Mouse (Mus musculus): ENCODE data around the gene Sema7a. TPM values are rescaled to one million over a fixed set of nuclear protein-coding genes. Genes with fewer than 3 reads are reported as not detected.

The Sema7a gene
- total RNA-seq, 1 experiment, result 7.5 TPM

GRCm38 (mm10) chr9:57958615-57959014, 18.7 kb downstream of the Sema7a start:
- Histone ChIP-seq H3K4me3 (ENCODE audit: insufficient read depth in 1 of 2, low read depth in 1 of 2, low read length in 2 of 2, poor library complexity in 1 of 2, severe bottlenecking in 1 of 2) (no peak overlapping the region), H3K9me3 (ENCODE audit: control insufficient read depth, insufficient read depth, low read depth, low read length) (no peaks in the 10 kb centered on the region), H3K36me3 (ENCODE audit: control insufficient read depth, insufficient read depth, low read length, poor library complexity, severe bottlenecking) (no peaks in the 10 kb centered on the region), H3K9ac (ENCODE audit: insufficient read depth, low read depth, low read length, poor library complexity, severe bottlenecking) (no peak overlapping the region), H3K27ac (ENCODE audit: insufficient read depth, low read depth, low read length, poor library complexity, severe bottlenecking) (no peak overlapping the region), H3K4me1 (ENCODE audit: control insufficient read depth in 2 of 2, insufficient read depth in 2 of 2, low read length in 2 of 2, poor library complexity in 1 of 2) (no peaks in the 10 kb centered on the region; a peak in 1 of 4 replicates)
- in situ Hi-C loops (cut with MboI; ENCODE audit: low sequenced_read_pairs in 2 of 2, unreplicated experiment in 2 of 2), result no loop called here
- TF ChIP-seq ZNF384 (IDR thresholded peaks at IDR 0.05; ENCODE audit: low read depth, low read length), result no peak
- no peak for TF ChIP-seq MAFK (IDR thresholded peaks at IDR 0.05; ENCODE audit: insufficient read depth, low read depth, low read length)
- TF ChIP-seq ZC3H11A (IDR thresholded peaks at IDR 0.05; ENCODE audit: borderline replicate concordance, low read depth, low read length), result no peak
- DNase-seq (ENCODE audit: low read depth, low spot score), result no peak

GRCm38 (mm10) chr9:57959399-57959798, 19.5 kb downstream of the Sema7a start:
- Histone ChIP-seq H3K27ac (ENCODE audit: insufficient read depth, low read depth, low read length, poor library complexity, severe bottlenecking) (no peak overlapping the region), H3K4me3 (ENCODE audit: insufficient read depth in 1 of 2, low read depth in 1 of 2, low read length in 2 of 2, poor library complexity in 1 of 2, severe bottlenecking in 1 of 2) (no peak overlapping the region), H3K9me3 (ENCODE audit: control insufficient read depth, insufficient read depth, low read depth, low read length) (no peaks in the 10 kb centered on the region), H3K36me3 (ENCODE audit: control insufficient read depth, insufficient read depth, low read length, poor library complexity, severe bottlenecking) (no peaks in the 10 kb centered on the region), H3K4me1 (ENCODE audit: control insufficient read depth in 2 of 2, insufficient read depth in 2 of 2, low read length in 2 of 2, poor library complexity in 1 of 2) (no peaks in the 10 kb centered on the region; a peak in 1 of 4 replicates), H3K9ac (ENCODE audit: insufficient read depth, low read depth, low read length, poor library complexity, severe bottlenecking) (no peak overlapping the region)
- DNase-seq (ENCODE audit: low read depth, low spot score), result no peak
- TF ChIP-seq MAFK (IDR thresholded peaks at IDR 0.05; ENCODE audit: insufficient read depth, low read depth, low read length) (no peak), CHD2 (IDR thresholded peaks at IDR 0.05; ENCODE audit: low read depth, low read length) (no peak), ZC3H11A (IDR thresholded peaks at IDR 0.05; ENCODE audit: borderline replicate concordance, low read depth, low read length) (no peak), HCFC1 (IDR thresholded peaks at IDR 0.05; ENCODE audit: borderline replicate concordance, insufficient read depth, low read length) (no peak), ZNF384 (IDR thresholded peaks at IDR 0.05; ENCODE audit: low read depth, low read length) (no peak)
- in situ Hi-C loops (cut with MboI; ENCODE audit: low sequenced_read_pairs in 2 of 2, unreplicated experiment in 2 of 2), result no loop called here

GRCm38 (mm10) chr9:57959886-57960866, 20.3 kb downstream of the Sema7a start:
- Histone ChIP-seq H3K4me1 (ENCODE audit: control insufficient read depth in 2 of 2, insufficient read depth in 2 of 2, low read length in 2 of 2, poor library complexity in 1 of 2) (no peaks in the 10 kb centered on the region; a peak in 1 of 4 replicates), H3K36me3 (ENCODE audit: control insufficient read depth, insufficient read depth, low read length, poor library complexity, severe bottlenecking) (no peaks in the 10 kb centered on the region), H3K4me3 (ENCODE audit: insufficient read depth in 1 of 2, low read depth in 1 of 2, low read length in 2 of 2, poor library complexity in 1 of 2, severe bottlenecking in 1 of 2) (no peak overlapping the region), H3K9ac (ENCODE audit: insufficient read depth, low read depth, low read length, poor library complexity, severe bottlenecking) (no peak overlapping the region), H3K9me3 (ENCODE audit: control insufficient read depth, insufficient read depth, low read depth, low read length) (no peaks in the 10 kb centered on the region), H3K27ac (ENCODE audit: insufficient read depth, low read depth, low read length, poor library complexity, severe bottlenecking) (no peak overlapping the region)
- DNase-seq (ENCODE audit: low read depth, low spot score), result no peak
- in situ Hi-C loops (cut with MboI; ENCODE audit: low sequenced_read_pairs in 2 of 2, unreplicated experiment in 2 of 2), result no loop called here
- TF ChIP-seq ZNF384 (IDR thresholded peaks at IDR 0.05; ENCODE audit: low read depth, low read length) (no peak), ZC3H11A (IDR thresholded peaks at IDR 0.05; ENCODE audit: borderline replicate concordance, low read depth, low read length) (no peak), CHD2 (IDR thresholded peaks at IDR 0.05; ENCODE audit: low read depth, low read length) (no peak)

- Histone ChIP-seq H3K4me3 (ENCODE audit: insufficient read depth in 1 of 2, low read depth in 1 of 2, low read length in 2 of 2, poor library complexity in 1 of 2, severe bottlenecking in 1 of 2) (no peak overlapping the region; a peak in 1 of 4 replicates), H3K36me3 (ENCODE audit: control insufficient read depth, insufficient read depth, low read length, poor library complexity, severe bottlenecking) (no peaks in the 10 kb centered on the region)
- in situ Hi-C loops (cut with MboI; ENCODE audit: low sequenced_read_pairs in 2 of 2, unreplicated experiment in 2 of 2), result no loop called here
These were observed 21.3 kb downstream of the Sema7a start for GRCm38 (mm10) chr9:57961226-57961625.

More at GRCm38 (mm10) chr9:57961226-57961625, 21.3 kb downstream of the Sema7a start:
- DNase-seq (ENCODE audit: low read depth, low spot score), result no peak
- no peak overlapping the region for H3K9ac ChIP-seq (ENCODE audit: insufficient read depth, low read depth, low read length, poor library complexity, severe bottlenecking)
- no peaks in the 10 kb centered on the region; a peak in 1 of 4 replicates for H3K4me1 ChIP-seq (ENCODE audit: control insufficient read depth in 2 of 2, insufficient read depth in 2 of 2, low read length in 2 of 2, poor library complexity in 1 of 2)
- H3K9me3 ChIP-seq (ENCODE audit: control insufficient read depth, insufficient read depth, low read depth, low read length), result no peaks in the 10 kb centered on the region
- H3K27ac ChIP-seq (ENCODE audit: insufficient read depth, low read depth, low read length, poor library complexity, severe bottlenecking), result no peak overlapping the region
- TF ChIP-seq HCFC1 (IDR thresholded peaks at IDR 0.05; ENCODE audit: borderline replicate concordance, insufficient read depth, low read length), result no peak
- no peak for TF ChIP-seq ZNF384 (IDR thresholded peaks at IDR 0.05; ENCODE audit: low read depth, low read length)
- no peak for TF ChIP-seq MAFK (IDR thresholded peaks at IDR 0.05; ENCODE audit: insufficient read depth, low read depth, low read length)

Data from ES-E14 (cell line).